Mouse (Mus musculus) forebrain, embryonic 10.5 days (tissue): Measurements from ENCODE around the gene Sec63. TPM values are rescaled to one million over a fixed set of nuclear protein-coding genes. Genes with fewer than 3 reads are reported as not detected.
A peak's percentile ranks its signal among the peaks of the same experiment; 100 is the strongest.

Source experiments
- DNase-seq: peaks from one replicate; pipeline ENCODE4 v3.0.0-alpha.2; 2017; ENCODE audit warnings: low spot score; ENCODE audit errors: extremely low spot score
- H3K27ac ChIP-seq: fragments of 300-500 bp; sonication (generic); 2 replicates; pipeline ENCODE4 v1.5.1; 2016; ENCODE audit warnings: mild to moderate bottlenecking
- H3K27me3 ChIP-seq: fragments of 300-500 bp; sonication (generic); 2 replicates; pipeline ENCODE4 v1.6.1; 2016; ENCODE audit warnings: mild to moderate bottlenecking; ENCODE audit not compliant: poor library complexity, severe bottlenecking
- H3K36me3 ChIP-seq: fragments of 300-500 bp; sonication (generic); replicated peaks from 2 replicates; pipeline ENCODE4 v1.6.1; 2016; ENCODE audit warnings: mild to moderate bottlenecking, moderate library complexity
- H3K4me1 ChIP-seq: fragments of 300-500 bp; sonication (generic); 2 replicates; pipeline ENCODE4 v1.6.1; 2016
- H3K4me3 ChIP-seq: fragments of 300-500 bp; sonication (generic); 2 replicates; pipeline ENCODE4 v1.5.1; 2016; ENCODE audit warnings: mild to moderate bottlenecking, moderate library complexity
- H3K9me3 ChIP-seq: fragments of 300-500 bp; sonication (generic); 2 replicates; pipeline ENCODE4 v1.6.1; 2016; ENCODE audit warnings: mild to moderate bottlenecking, moderate library complexity
- WGBS: fragments of 180-500 bp; shearing (Covaris S2); methylation state at CpG from one replicate; pipeline ENCODE4 v1.1.7; 2016; 5-methylcytosine and 5-hydroxymethylcytosine counted together
- polyA plus RNA-seq: library from polyadenylated mRNA; unstranded; fragments of >200 nt; fragmentation: Nextera tagmentation; extraction: Ambion mirVana; gene quantifications from 2 replicates; pipeline ENCODE4 v1.2.1, GENCODE M21; 2016

Gene Sec63
- 28.2 and 30.6 TPM in 2 replicates for polyA plus RNA-seq

DNA sequence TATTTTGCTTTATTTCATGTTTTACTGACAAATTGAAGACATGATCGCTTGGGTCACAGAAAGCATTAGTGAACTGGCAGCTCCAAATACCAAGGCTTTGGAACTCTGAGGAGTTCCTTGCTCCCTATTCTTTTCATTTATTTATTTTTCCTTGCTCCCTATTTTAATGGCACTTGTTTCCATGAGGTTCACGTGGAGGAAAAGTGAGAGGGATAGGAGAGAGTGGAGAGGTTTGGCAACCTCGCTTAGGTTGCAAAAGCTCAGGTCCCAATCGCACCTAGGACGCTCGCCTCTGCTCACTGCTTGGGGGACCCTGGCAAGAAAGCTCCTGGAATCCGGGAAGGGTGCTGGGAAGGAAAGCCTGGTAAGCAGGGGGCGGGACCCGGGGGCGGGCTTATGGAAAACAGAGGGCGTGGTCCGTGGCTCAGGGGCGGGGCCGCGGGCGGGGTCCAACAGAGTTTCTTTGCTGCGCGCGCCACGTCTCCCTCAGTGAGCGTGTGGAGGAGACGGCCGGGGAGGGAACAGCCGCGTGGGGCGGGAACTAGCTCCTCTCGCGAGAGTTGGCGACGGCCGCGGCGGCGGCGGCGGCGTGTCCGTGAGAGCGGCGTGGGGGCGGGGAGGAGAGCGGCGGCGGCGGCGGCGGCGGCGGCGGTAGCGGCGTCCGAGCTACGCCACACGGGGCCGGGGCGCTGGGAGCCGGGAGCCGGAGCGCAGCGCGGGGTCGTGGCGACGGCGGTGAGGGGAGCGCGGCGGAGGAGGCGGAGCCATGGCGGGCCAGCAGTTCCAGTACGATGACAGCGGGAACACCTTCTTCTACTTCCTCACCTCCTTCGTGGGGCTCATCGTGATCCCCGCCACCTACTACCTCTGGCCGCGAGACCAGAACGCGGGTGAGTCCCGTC lies at the start of gene Sec63:
Gene Sec63, plus strand, starts transcription at position 498 of the 902 bp plus-strand sequence.
- Histone ChIP-seq H3K4me3 (peak within 1 kb of the TSS; percentile 99), H3K9me3 (no peaks in the 10 kb centered on the region), H3K4me1 (peaks cover 40% of the 10 kb centered on the region), H3K27ac (peak within 1 kb of the TSS; percentile 98), H3K36me3 (no peaks in the 10 kb centered on the region), H3K27me3 (no peaks in the 10 kb centered on the region)
- WGBS = under 1% methylated on average over 66 of the region's 81 CpGs
- peak; percentile 99 for DNase-seq

DNA sequence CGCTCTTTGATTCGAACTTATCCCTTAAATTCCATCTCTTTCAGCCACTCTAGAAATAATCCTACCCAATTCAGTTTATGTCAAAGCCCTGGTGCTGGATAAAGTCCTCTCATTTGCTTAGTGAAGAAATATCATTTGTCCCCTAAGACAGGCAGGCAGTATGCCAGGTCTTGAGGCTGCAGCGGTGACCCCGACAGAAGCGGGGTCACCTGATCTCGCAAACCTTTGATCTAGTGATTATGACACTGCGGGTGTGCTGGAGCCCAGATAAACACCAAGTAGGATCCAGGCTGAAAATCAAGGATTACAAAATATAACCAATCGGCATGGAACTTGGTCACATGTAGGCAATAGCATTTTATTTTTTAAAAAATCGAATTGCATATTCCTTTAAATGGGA lies 46.6 kb upstream of the Sec63 start:
- WGBS = 14% methylated on average over 9 of the region's 9 CpGs
- Histone ChIP-seq H3K9me3 (peaks cover 6% of the 10 kb centered on the region; the same call in 1 of the 2 replicates), H3K36me3 (no peaks in the 10 kb centered on the region), H3K27ac (no peak overlapping the region), H3K27me3 (peaks cover 29% of the 10 kb centered on the region), H3K4me3 (peak overlapping the region; percentile 36), H3K4me1 (peaks cover 25% of the 10 kb centered on the region)
- no peak for DNase-seq

DNA sequence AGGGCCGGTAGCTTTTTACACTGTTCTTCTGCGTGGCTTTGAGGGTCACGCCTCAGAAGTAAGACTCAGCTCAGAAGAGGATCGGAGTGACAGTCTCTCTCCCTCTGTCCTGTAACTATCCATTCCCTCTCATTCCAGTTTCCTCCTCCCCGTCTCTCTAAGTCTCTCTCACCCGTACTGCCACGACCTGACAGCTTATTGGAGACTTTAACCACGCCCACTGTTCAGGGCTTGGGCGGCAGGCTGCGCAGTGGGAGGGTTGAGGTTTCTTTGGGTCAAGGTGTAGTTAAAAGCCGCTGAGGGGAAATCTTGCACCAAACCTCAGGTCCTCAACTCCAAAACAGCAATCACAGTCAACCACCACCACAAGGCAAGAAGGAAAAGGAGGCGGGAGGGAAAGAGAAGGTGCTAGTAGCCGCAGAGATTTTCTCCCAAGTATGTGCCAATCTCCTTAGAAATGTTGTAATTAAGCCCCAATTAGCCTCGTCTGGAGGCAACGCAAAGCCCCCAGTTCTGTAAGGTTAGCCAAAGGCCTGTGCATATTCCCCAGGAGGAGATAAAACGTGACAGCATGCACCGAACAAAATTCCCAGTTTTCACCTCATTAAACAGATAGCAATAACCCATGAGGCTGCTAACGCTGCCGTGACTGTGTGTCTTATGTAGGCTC lies 45.8 kb upstream of the Sec63 start:
- H3K36me3 ChIP-seq = no peaks in the 10 kb centered on the region
- peak overlapping the region; percentile 36 for H3K4me3 ChIP-seq
- peak; percentile 34 for DNase-seq
- peaks cover 29% of the 10 kb centered on the region for H3K27me3 ChIP-seq
- peaks cover 25% of the 10 kb centered on the region for H3K4me1 ChIP-seq
- H3K9me3 ChIP-seq = no peaks in the 10 kb centered on the region
- 14% methylated on average over 19 of the region's 19 CpGs for WGBS
- peak overlapping the region; percentile 46; the same call in 1 of the 2 replicates for H3K27ac ChIP-seq

DNA sequence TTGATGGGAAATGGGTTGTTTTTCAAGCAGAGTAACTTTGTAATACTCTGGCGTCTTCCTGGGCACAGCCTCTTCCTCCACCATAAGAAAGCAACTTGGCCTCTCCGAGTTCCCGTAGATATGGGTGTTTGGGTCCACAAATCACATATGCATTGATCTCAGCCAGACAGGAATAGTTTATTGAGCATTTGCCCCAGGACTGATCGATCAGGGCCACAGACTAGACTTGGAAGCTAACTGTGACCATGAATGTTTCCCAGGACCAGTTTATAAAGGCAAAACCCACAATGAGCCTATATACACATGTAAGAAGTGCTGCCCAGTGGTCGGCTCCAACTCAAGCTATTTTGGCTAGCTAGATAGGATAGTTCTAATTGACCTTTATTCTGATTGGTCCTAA lies 39.2 kb upstream of the Sec63 start:
- Histone ChIP-seq H3K27ac (no peak overlapping the region), H3K4me1 (peaks cover 12% of the 10 kb centered on the region), H3K4me3 (no peak overlapping the region), H3K9me3 (no peaks in the 10 kb centered on the region), H3K27me3 (peaks cover 6% of the 10 kb centered on the region; the same call in 1 of the 2 replicates), H3K36me3 (no peaks in the 10 kb centered on the region)
- WGBS = 90% methylated on average over 5 of the region's 5 CpGs
- no peak for DNase-seq

DNA sequence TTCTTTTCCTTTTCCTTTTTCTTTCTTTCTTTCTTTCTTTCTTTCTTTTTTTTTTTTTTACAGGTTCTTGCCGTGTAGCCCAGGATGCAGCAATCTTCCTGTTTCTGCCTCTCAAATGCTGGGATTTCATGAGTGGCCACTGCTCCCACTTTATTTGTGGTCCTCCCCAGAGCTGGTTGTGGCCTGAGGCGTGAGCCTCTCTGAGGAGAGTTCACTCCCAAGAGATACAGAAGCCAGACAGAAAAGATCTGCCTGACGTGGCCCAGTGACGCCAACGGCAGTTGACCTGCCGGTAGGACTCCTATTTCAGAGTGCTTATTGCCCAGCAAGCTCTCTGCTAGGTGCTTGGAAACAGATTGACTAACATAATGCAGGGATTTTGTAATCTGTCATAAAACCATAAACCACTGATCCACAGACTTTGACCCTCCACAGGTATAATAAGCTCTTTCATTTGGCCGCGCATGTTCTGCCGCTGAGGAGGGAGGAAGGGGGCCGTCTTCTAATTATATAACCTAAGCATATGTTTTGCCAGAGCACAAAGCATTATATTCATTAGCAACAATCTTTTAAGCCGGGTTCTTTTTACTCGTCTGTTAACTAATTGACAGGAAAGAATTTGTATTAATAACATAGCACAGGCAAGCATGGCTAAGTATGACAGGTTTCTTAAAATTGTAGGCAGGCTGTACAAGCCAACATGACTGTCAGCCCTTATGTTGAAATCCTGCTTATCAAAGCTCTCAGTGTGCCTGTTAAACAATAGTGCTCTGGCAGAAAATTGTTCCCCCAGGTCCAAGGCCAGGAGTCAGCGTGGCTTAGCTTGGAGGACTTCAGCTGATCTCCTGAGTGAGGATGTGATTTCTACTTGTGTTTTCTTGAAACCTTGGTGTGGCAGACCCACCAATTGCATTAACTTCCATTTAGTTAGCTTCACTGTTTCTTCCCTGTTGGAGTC lies 37.7 kb upstream of the Sec63 start:
- Histone ChIP-seq H3K4me3 (no peak overlapping the region), H3K36me3 (no peaks in the 10 kb centered on the region), H3K4me1 (peaks cover 12% of the 10 kb centered on the region), H3K27me3 (peaks cover 4% of the 10 kb centered on the region; the same call in 1 of the 2 replicates), H3K9me3 (no peaks in the 10 kb centered on the region), H3K27ac (no peak overlapping the region)
- 78% methylated on average over 13 of the region's 13 CpGs for WGBS
- DNase-seq = no peak

DNA sequence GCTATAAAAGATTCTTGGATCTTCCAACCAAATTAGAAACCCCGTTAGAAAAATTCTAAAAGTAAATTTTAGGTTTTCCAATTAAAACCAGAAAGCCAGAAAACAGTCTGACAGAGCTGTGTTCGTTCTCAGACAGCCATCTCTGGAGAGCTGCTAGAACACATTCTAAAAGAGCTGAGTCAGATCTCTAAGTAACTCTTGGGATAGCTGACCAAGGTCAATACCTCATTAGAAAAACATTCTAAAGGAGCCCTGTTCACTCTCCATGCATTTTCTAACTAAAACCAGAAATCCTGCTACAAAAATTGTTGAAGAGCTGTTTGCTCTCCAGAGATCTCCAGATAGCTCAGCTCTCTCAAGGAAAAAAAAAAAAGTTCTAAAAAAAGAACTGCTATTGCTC lies 31.7 kb upstream of the Sec63 start:
- 87% methylated on average over 2 of the region's 2 CpGs for WGBS
- no peaks in the 10 kb centered on the region for H3K27me3 ChIP-seq
- H3K4me3 ChIP-seq = no peak overlapping the region
- H3K9me3 ChIP-seq = no peaks in the 10 kb centered on the region
- DNase-seq = no peak
- H3K36me3 ChIP-seq = no peaks in the 10 kb centered on the region
- H3K27ac ChIP-seq = no peak overlapping the region
- H3K4me1 ChIP-seq = 0 out of 2 replicates have a peak, but pooled peaks cover 4% of the 10 kb centered on the region

DNA sequence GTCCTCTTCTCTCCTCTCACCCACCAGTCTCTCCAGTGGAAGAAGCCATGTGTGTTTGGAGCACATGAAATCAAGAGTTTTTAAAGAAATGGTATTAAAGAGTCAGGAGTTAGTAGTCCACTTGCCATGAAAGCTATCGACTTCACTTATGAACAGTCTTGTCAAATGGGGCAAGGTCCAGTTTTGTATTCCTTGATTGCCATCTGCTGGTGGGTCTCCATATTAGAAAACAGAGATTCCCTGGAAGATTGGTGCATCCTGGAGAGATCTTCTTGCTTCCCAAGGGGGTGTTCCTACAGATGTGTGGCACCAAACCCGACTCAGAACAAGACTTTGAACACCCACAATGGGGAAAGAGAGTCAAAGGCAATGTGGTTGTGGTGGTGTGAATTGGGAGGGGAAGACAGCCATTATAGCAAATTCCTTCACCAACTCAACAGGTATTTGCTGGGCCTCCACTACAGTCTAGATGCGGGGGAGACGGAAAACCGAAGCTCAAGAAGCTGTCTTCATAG lies 26.7 kb upstream of the Sec63 start:
- 0 out of 2 replicates have a peak, but pooled peaks cover 4% of the 10 kb centered on the region for H3K4me1 ChIP-seq
- WGBS = 68% methylated on average over 5 of the region's 5 CpGs
- H3K36me3 ChIP-seq = no peaks in the 10 kb centered on the region
- H3K27me3 ChIP-seq = no peaks in the 10 kb centered on the region
- no peaks in the 10 kb centered on the region for H3K9me3 ChIP-seq
- no peak overlapping the region for H3K4me3 ChIP-seq
- no peak for DNase-seq
- no peak overlapping the region for H3K27ac ChIP-seq

DNA sequence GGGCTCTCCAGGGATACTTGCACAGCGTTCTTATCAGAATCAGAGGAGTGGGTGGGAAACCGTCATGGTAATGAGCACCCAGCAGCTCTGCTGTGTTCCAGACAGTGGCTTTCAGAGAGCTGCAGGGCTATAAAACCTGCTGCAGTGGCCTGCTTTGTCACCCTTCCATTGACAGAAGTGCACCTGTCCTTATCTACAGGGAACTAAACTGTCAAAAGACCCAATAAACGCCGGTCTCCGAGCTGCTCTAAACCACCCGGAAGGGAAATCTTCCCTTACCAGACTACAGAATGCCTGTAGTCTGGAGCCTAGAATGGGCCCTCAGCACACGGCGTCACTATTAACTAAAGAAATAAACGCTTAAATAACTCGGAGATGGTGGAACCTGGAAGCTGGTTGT lies 9.5 kb upstream of the Sec63 start:
- no peaks in the 10 kb centered on the region for H3K36me3 ChIP-seq
- H3K4me1 ChIP-seq = no peaks in the 10 kb centered on the region
- no peaks in the 10 kb centered on the region for H3K9me3 ChIP-seq
- no peak for DNase-seq
- H3K27me3 ChIP-seq = no peaks in the 10 kb centered on the region
- WGBS = 81% methylated on average over 10 of the region's 10 CpGs
- no peak overlapping the region for H3K27ac ChIP-seq
- H3K4me3 ChIP-seq = no peak overlapping the region

DNA sequence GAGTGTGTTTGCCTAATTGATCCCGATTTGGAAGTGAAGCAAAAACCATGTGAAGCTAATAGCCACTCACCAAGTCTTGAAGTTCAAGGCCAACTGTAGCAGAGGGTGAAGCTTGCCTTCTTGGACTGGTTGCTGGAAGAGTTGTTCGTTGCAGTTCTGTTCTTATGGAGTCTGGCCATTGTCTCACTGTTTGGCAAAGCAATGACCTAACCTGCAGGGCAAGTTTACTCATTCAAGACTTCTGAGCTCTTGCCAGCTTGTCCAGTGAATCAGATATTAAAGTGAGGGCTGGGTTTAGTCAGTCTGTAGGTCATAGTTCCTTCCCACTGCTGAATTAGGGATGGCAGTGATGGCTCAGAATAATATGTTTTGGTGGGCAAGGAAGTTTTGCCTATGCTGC lies 7.0 kb upstream of the Sec63 start:
- Histone ChIP-seq H3K27me3 (no peaks in the 10 kb centered on the region), H3K27ac (no peak overlapping the region), H3K36me3 (no peaks in the 10 kb centered on the region), H3K4me1 (no peaks in the 10 kb centered on the region), H3K4me3 (no peak overlapping the region), H3K9me3 (no peaks in the 10 kb centered on the region)
- 77% methylated on average over 2 of the region's 2 CpGs for WGBS
- DNase-seq = no peak

DNA sequence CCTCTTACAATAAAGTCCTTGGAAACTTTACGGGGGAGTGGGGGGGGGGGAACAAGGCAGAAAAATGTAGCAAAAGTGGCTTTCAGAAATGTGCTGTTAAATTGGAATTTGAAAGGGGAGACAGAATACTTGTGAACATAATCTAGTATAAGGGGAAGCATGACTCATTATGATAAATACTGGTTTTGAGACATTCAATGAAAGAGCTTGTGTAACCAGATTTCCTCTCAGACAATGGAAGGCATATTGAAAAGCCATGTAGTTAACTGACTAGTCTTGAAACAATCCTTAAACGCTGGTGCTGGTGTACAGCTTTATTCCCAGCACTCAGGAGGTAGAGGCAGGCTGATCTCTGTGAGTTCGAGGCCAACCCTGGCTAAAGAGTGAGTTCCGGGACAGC lies 1.6 kb upstream of the Sec63 start:
- Histone ChIP-seq H3K4me3 (no peak overlapping the region), H3K9me3 (no peaks in the 10 kb centered on the region), H3K36me3 (no peaks in the 10 kb centered on the region), H3K27ac (no peak overlapping the region), H3K4me1 (peaks cover 33% of the 10 kb centered on the region), H3K27me3 (no peaks in the 10 kb centered on the region)
- WGBS = 85% methylated on average over 4 of the region's 4 CpGs
- no peak for DNase-seq

DNA sequence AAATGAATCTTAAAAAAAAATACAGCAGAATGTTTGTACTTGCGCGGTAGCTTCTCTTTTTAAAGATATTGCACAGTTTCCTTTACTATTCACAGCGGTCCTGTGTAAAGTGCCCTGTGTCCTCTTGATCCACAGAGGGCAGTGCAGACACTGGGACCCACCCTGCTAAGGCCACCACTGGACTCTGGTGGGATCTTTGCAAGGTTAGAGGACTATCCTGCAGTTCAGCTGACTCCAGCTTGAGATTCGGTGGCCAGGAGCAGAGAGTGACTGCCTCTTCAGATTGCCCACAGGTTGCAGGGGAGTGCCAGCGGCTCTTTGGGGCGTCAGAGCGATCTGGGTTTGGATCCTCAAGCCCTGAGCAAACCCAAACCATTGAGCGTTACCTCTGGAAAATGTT lies 967 bp upstream of the Sec63 start:
- no peak for DNase-seq
- H3K9me3 ChIP-seq = no peaks in the 10 kb centered on the region
- H3K27me3 ChIP-seq = no peaks in the 10 kb centered on the region
- 55% methylated on average over 8 of the region's 8 CpGs for WGBS
- peaks cover 39% of the 10 kb centered on the region for H3K4me1 ChIP-seq
- no peak overlapping the region for H3K27ac ChIP-seq
- H3K4me3 ChIP-seq = peak overlapping the region; percentile 99; the same call in 1 of the 2 replicates
- H3K36me3 ChIP-seq = no peaks in the 10 kb centered on the region
